Mouse (Mus musculus): ENCODE measurements around the gene Ptprn. TPM values are rescaled to one million over a fixed set of nuclear protein-coding genes. Genes with fewer than 3 reads are reported as not detected.

Gene Ptprn
- polyA plus RNA-seq, 1 experiment, result 67.6 TPM

- Histone ChIP-seq H3K4me1 (ENCODE audit: control insufficient read depth, insufficient read depth, low read length) (no peaks in the 10 kb centered on the region), H3K27ac (ENCODE audit: insufficient read depth, low read length) (no peak overlapping the region), H3K4me3 (ENCODE audit: insufficient read depth, low read length) (no peak overlapping the region)
- TF ChIP-seq CTCF (IDR thresholded peaks at IDR 0.05; ENCODE audit: borderline replicate concordance, insufficient read depth, low read length), result peak; percentile 52; the same call in 1 of the 2 replicates
- TF ChIP-seq POLR2A (IDR thresholded peaks at IDR 0.05; ENCODE audit: low read depth, low read length), result no peak
Measured at GRCm38 (mm10) chr1:75253849-75254624, 10.3 kb downstream of the Ptprn start.

DNA sequence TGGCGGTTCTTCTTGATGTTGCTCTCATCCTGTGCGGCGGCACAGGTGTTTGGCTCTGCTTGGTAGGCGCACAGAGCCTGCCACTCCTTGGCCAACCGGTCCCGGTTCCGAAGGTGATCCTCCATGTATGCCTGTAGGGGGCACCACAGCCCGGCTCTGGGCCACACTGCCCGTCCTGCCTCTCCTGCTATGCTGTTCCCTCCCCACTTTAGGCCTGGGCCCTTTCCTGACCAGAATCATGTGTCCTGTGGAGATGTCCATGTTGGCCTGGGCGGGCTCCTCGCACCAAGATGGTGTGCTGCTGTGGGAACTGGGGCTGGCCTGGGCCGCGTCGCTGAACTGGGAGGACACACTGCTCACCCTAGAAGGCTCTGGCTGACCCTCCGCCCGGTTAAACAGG is 11.3 kb downstream of the Ptprn start:
- H3K4me3 ChIP-seq (ENCODE audit: insufficient read depth, low read length), result no peak overlapping the region
- peaks cover 5% of the 10 kb centered on the region; the same call in 1 of the 2 replicates for H3K4me1 ChIP-seq (ENCODE audit: control insufficient read depth, insufficient read depth, low read length)
- no peak for TF ChIP-seq POLR2A (IDR thresholded peaks at IDR 0.05; ENCODE audit: low read depth, low read length)
- H3K27ac ChIP-seq (ENCODE audit: insufficient read depth, low read length), result no peak overlapping the region

DNA sequence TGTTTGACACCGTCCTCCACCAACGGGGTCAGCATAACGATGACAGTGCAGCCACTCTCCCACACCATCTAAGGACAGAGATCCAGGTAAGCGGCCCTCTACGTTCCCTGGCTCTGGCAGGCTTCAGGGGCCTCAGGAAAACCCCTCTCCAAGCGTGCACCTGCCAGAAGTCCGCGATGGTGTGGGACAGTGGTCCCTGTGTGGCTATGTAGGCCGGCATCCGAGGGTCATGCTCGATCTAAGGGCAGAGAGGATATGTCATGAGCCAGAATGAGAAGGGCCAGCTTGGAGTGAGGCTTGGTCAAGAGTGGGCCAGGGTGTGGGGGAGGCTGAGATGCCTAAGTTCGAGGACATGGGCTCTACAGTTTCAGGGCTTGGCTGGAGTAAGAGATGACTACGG is 12.0 kb downstream of the Ptprn start:
- Histone ChIP-seq H3K27ac (ENCODE audit: insufficient read depth, low read length) (no peak overlapping the region), H3K4me3 (ENCODE audit: insufficient read depth, low read length) (no peak overlapping the region), H3K4me1 (ENCODE audit: control insufficient read depth, insufficient read depth, low read length) (peaks cover 12% of the 10 kb centered on the region)
- TF ChIP-seq CTCF (IDR thresholded peaks at IDR 0.05; ENCODE audit: borderline replicate concordance, insufficient read depth, low read length) (no peak), POLR2A (IDR thresholded peaks at IDR 0.05; ENCODE audit: low read depth, low read length) (no peak)

GRCm38 (mm10) chr1:75251112-75251970 is 13.0 kb downstream of the Ptprn start:
- no peak for TF ChIP-seq POLR2A (IDR thresholded peaks at IDR 0.05; ENCODE audit: low read depth, low read length)
- peak; percentile 79 for TF ChIP-seq CTCF (IDR thresholded peaks at IDR 0.05; ENCODE audit: borderline replicate concordance, insufficient read depth, low read length)
- Histone ChIP-seq H3K4me1 (ENCODE audit: control insufficient read depth, insufficient read depth, low read length) (peaks cover 12% of the 10 kb centered on the region), H3K27ac (ENCODE audit: insufficient read depth, low read length) (no peak overlapping the region), H3K4me3 (ENCODE audit: insufficient read depth, low read length) (no peak overlapping the region)

- Histone ChIP-seq H3K27ac (ENCODE audit: insufficient read depth, low read length) (no peak overlapping the region), H3K4me1 (ENCODE audit: control insufficient read depth, insufficient read depth, low read length) (peaks cover 12% of the 10 kb centered on the region), H3K4me3 (ENCODE audit: insufficient read depth, low read length) (no peak overlapping the region)
- no peak for TF ChIP-seq POLR2A (IDR thresholded peaks at IDR 0.05; ENCODE audit: low read depth, low read length)
- no peak for TF ChIP-seq CTCF (IDR thresholded peaks at IDR 0.05; ENCODE audit: borderline replicate concordance, insufficient read depth, low read length)
Measured at GRCm38 (mm10) chr1:75250498-75250897, 13.8 kb downstream of the Ptprn start.

DNA sequence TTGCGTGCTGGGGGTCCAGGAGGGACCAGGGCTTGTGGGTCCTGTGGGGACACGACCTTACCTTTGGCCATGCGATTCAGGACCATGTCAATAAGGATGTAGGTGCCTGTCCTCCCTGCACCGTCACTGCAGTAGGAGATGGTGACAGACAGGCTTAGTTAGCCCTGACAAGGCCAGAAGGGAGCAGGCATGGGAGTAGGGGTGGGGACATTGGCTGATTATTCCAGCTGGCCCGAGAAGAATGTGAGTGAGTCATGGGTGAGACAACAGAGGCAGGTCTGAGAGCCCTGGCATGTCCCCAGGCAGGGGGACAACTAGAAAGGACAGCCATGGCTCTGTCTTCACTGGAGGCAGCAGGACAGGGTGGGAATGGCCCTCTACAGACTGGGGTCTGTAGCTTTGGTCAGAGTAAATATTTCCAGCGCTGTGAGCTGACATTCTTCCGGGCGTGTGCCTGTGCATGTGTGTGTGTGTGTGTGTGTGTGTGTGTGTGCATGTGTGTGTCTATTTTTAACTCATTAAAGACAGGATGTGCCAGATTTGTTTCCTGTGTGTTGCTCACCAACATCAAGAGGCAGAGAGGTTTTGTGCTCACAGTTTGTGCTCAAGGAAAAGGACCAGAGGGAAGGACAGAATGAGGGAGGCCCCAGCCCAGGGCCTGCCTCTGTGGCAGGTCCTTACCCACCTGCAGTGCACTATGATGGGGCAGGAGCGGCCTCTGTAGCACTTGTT is 16.1 kb downstream of the Ptprn start:
- Histone ChIP-seq H3K27ac (ENCODE audit: insufficient read depth, low read length) (peak overlapping the region; percentile 91), H3K4me1 (ENCODE audit: control insufficient read depth, insufficient read depth, low read length) (peaks cover 12% of the 10 kb centered on the region), H3K4me3 (ENCODE audit: insufficient read depth, low read length) (no peak overlapping the region)
- TF ChIP-seq POLR2A (IDR thresholded peaks at IDR 0.05; ENCODE audit: low read depth, low read length) (peak; percentile 38; the same call in 1 of the 2 replicates), CTCF (IDR thresholded peaks at IDR 0.05; ENCODE audit: borderline replicate concordance, insufficient read depth, low read length) (no peak)

- TF ChIP-seq CTCF (IDR thresholded peaks at IDR 0.05; ENCODE audit: borderline replicate concordance, insufficient read depth, low read length), result no peak
- no peak for TF ChIP-seq POLR2A (IDR thresholded peaks at IDR 0.05; ENCODE audit: low read depth, low read length)
- Histone ChIP-seq H3K27ac (ENCODE audit: insufficient read depth, low read length) (peak overlapping the region; percentile 91), H3K4me1 (ENCODE audit: control insufficient read depth, insufficient read depth, low read length) (peaks cover 12% of the 10 kb centered on the region), H3K4me3 (ENCODE audit: insufficient read depth, low read length) (no peak overlapping the region)
Measured at GRCm38 (mm10) chr1:75247071-75247930, 17.0 kb downstream of the Ptprn start.

- TF ChIP-seq POLR2A (IDR thresholded peaks at IDR 0.05; ENCODE audit: low read depth, low read length), result no peak
- no peak for TF ChIP-seq CTCF (IDR thresholded peaks at IDR 0.05; ENCODE audit: borderline replicate concordance, insufficient read depth, low read length)
- Histone ChIP-seq H3K27ac (ENCODE audit: insufficient read depth, low read length) (no peak overlapping the region), H3K4me3 (ENCODE audit: insufficient read depth, low read length) (no peak overlapping the region), H3K4me1 (ENCODE audit: control insufficient read depth, insufficient read depth, low read length) (peaks cover 12% of the 10 kb centered on the region)
Measured at GRCm38 (mm10) chr1:75244836-75245235, 19.5 kb downstream of the Ptprn start.

Data from embryonic fibroblast, embryonic 13.5 days (primary cell).